Mouse (Mus musculus) megakaryocyte, embryonic 14.5 days (primary cell): ENCODE results near the gene Lrg1.

ENCODE experiments used
- FLI1 ChIP-seq: IDR thresholded peaks from 2 replicates; pipeline ENCODE4 v1.6.1; 2012; ENCODE audit warnings: low read length, inconsistent platforms, mixed read lengths
- GATA1 ChIP-seq: IDR thresholded peaks from 3 replicates; pipeline ENCODE4 v1.6.1; 2012; ENCODE audit warnings: mixed read lengths, low read length, inconsistent platforms, borderline replicate concordance

GRCm38 (mm10) chr17:56171456-56171855 is 49.7 kb upstream of the Lrg1 start:
- TF ChIP-seq GATA1 (no peak), FLI1 (no peak)
